Mouse (Mus musculus): ENCODE results near the gene Steap3. TPM values are rescaled to one million over a fixed set of nuclear protein-coding genes. Genes with fewer than 3 reads are reported as not detected.
A peak's percentile ranks its signal among the peaks of the same experiment; 100 is the strongest.

Steap3 gene
- total RNA-seq, 2 experiments from 2014 or later, result 7.1 to 7.4 TPM

GRCm38 (mm10) chr1:120171819-120172521, 100.5 kb downstream of the Steap3 start:
- intact Hi-C loops (cut with DNase I), result loop anchor here (2.0 kb wide), 1 partner anchor 379 kb away; no protein-coding TSS in a partner anchor
- DNase-seq (ENCODE audit: low spot score in 2 of 2), result peak; percentile 60 to 64

- intact Hi-C loops (cut with DNase I), result no loop called here
- no peak for DNase-seq (ENCODE audit: low spot score in 2 of 2)
Measured at GRCm38 (mm10) chr1:120170307-120170706, 102.2 kb downstream of the Steap3 start.

GRCm38 (mm10) chr1:120168674-120169073, 103.8 kb downstream of the Steap3 start:
- no peak for DNase-seq (ENCODE audit: low spot score in 2 of 2)
- intact Hi-C loops (cut with DNase I), result no loop called here

GRCm38 (mm10) chr1:120168016-120168415, 104.5 kb downstream of the Steap3 start:
- DNase-seq (ENCODE audit: low spot score in 2 of 2), result no peak
- intact Hi-C loops (cut with DNase I), result no loop called here

GRCm38 (mm10) chr1:120162616-120163015, 109.9 kb downstream of the Steap3 start:
- intact Hi-C loops (cut with DNase I), result no loop called here
- DNase-seq (ENCODE audit: low spot score in 2 of 2), result no peak

GRCm38 (mm10) chr1:120161502-120161901, 111.0 kb downstream of the Steap3 start:
- intact Hi-C loops (cut with DNase I), result no loop called here
- no peak for DNase-seq (ENCODE audit: low spot score in 2 of 2)

- DNase-seq (ENCODE audit: low spot score in 2 of 2), result no peak
- intact Hi-C loops (cut with DNase I), result loop anchor here (5.0 kb wide), 1 partner anchor 131 kb away; no protein-coding TSS in a partner anchor
Measured at GRCm38 (mm10) chr1:120158474-120159127, 113.9 kb downstream of the Steap3 start.

- peak in 1 of 2 experiments; percentile 28 for DNase-seq (ENCODE audit: low spot score in 2 of 2)
- intact Hi-C loops (cut with DNase I), result loop anchor here (5.0 kb wide), 1 partner anchor 128 kb away; no protein-coding TSS in a partner anchor
Measured at GRCm38 (mm10) chr1:120155325-120155724, 117.2 kb downstream of the Steap3 start.

- intact Hi-C loops (cut with DNase I), result no loop called here
- DNase-seq (ENCODE audit: low spot score in 2 of 2), result peak in 1 of 2 experiments; percentile 29
Measured at GRCm38 (mm10) chr1:120154232-120154631, 118.3 kb downstream of the Steap3 start.

- DNase-seq (ENCODE audit: low spot score in 2 of 2), result peak in 1 of 2 experiments; percentile 45
- intact Hi-C loops (cut with DNase I), result loop anchor here (2.0 kb wide), 1 partner anchor 48 kb away; no protein-coding TSS in a partner anchor
Measured at GRCm38 (mm10) chr1:120146994-120147393, 125.5 kb downstream of the Steap3 start.

GRCm38 (mm10) chr1:120145527-120146216, 126.8 kb downstream of the Steap3 start:
- DNase-seq (ENCODE audit: low spot score in 2 of 2), result no peak
- intact Hi-C loops (cut with DNase I), result loop anchor here (2.0 kb wide), 1 partner anchor 47 kb away; no protein-coding TSS in a partner anchor

- intact Hi-C loops (cut with DNase I), result no loop called here
- no peak for DNase-seq (ENCODE audit: low spot score in 2 of 2)
Measured at GRCm38 (mm10) chr1:120142551-120142950, 130.0 kb downstream of the Steap3 start.

Other genes with a start within 250 kb of the Steap3 start
- gene Tmem37, start 198.6 kb downstream of the Steap3 start, total RNA-seq (2021), result 1 to 10 TPM; 1.7 to 1.8 TPM
- gene Dbi, start 151.6 kb downstream of the Steap3 start, total RNA-seq (2021), result 100 to 1,000 TPM; 281 to 285 TPM
- gene 3110009E18Rik, start 151.5 kb downstream of the Steap3 start, total RNA-seq (2021), result 1 to 10 TPM; 4.8 to 8.8 TPM
- gene C1ql2, start 67.9 kb upstream of the Steap3 start, total RNA-seq (2021), result 1 to 10 TPM; 1.8 to 6.9 TPM
- not detected for gene Marco, start 232.3 kb upstream of the Steap3 start, total RNA-seq (2021)

Measured in left cerebral cortex, postnatal 14 days (tissue).